Mouse (Mus musculus) kidney, postnatal 0 days (tissue): ENCODE measurements at regions not wholly inside any gene's neighbourhood (a gene's known extent, or its start where the extent isn't known, plus 50 kb on each side); places are given as distances from the start of the nearest gene placed in this dataset.

Experiments used
- ATAC-seq: fragments of 200-750 bp; cut with Nextera tagmentation; replicated peaks from 2 replicates; pipeline ENCODE4 v1.8.0; 2017; ENCODE audit warnings: low read depth, moderate number of reproducible peaks, moderate TSS enrichment, moderate library complexity; ENCODE audit not compliant: low FRiP score
- DNase-seq: peaks from one replicate; pipeline ENCODE4 v3.0.0-alpha.2; 2016; ENCODE audit warnings: low spot score
- H3K27ac ChIP-seq: fragments of 300-500 bp; sonication (generic); 2 replicates; pipeline ENCODE4 v1.5.1; 2014; ENCODE audit warnings: mild to moderate bottlenecking
- H3K27me3 ChIP-seq: fragments of 300-500 bp; sonication (generic); 2 replicates; pipeline ENCODE4 v1.6.1; 2014; ENCODE audit warnings: low read length, mixed read lengths; ENCODE audit not compliant: insufficient read depth
- H3K36me3 ChIP-seq: fragments of 300-500 bp; sonication (generic); 2 replicates; pipeline ENCODE4 v1.6.1; 2014; ENCODE audit warnings: low read length, mixed read lengths; ENCODE audit not compliant: insufficient read depth
- H3K4me1 ChIP-seq: fragments of 300-500 bp; sonication (generic); replicated peaks from 2 replicates; pipeline ENCODE4 v1.6.1; 2014; ENCODE audit warnings: antibody characterized with exemption, low read length, mixed read lengths; ENCODE audit not compliant: insufficient read depth
- H3K4me2 ChIP-seq: fragments of 300-500 bp; sonication (generic); 2 replicates; pipeline ENCODE4 v1.6.1; 2014; ENCODE audit warnings: mild to moderate bottlenecking, low read length, moderate library complexity, mixed read lengths
- H3K4me3 ChIP-seq: fragments of 300-500 bp; sonication (generic); replicated peaks from 2 replicates; pipeline ENCODE4 v1.5.1; 2014; ENCODE audit warnings: low read depth, low read length
- H3K9ac ChIP-seq: fragments of 300-500 bp; sonication (generic); 2 replicates; pipeline ENCODE4 v1.6.1; 2014; ENCODE audit warnings: low read depth, low read length
- H3K9me3 ChIP-seq: fragments of 300-500 bp; sonication (generic); replicated peaks from 2 replicates; pipeline ENCODE4 v1.6.1; 2016; ENCODE audit warnings: low read length, inconsistent platforms, mixed read lengths
- CTCF ChIP-seq: IDR thresholded peaks from 2 replicates; pipeline ENCODE4 v1.5.1; 2016; ENCODE audit warnings: antibody characterized with exemption, low read depth, mild to moderate bottlenecking, moderate library complexity
- WGBS: fragments of 180-500 bp; shearing (Covaris S2); extraction: QIAGEN DNeasy Blood & Tissue Kit; methylation state at CpG from one replicate; pipeline ENCODE4 v1.1.7; 2014; 5-methylcytosine and 5-hydroxymethylcytosine counted together

GRCm38 (mm10) chr15:56940891-56941290, 536.5 kb downstream of the Slc22a22 start:
- H3K4me1 ChIP-seq, result no peaks in the 10 kb centered on the region
- no peak for ATAC-seq
- no peaks in the 10 kb centered on the region for H3K36me3 ChIP-seq
- no peak overlapping the region for H3K27ac ChIP-seq
- no peak overlapping the region for H3K4me3 ChIP-seq
- no peak for DNase-seq
- no peak overlapping the region for H3K4me2 ChIP-seq
- TF ChIP-seq CTCF, result no peak
- no peak overlapping the region for H3K9ac ChIP-seq
- no peaks in the 10 kb centered on the region for H3K27me3 ChIP-seq
- no peaks in the 10 kb centered on the region for H3K9me3 ChIP-seq
- WGBS, result 85% methylated on average over 1 of the region's 1 CpGs

- no peaks in the 10 kb centered on the region for H3K27me3 ChIP-seq
- no peaks in the 10 kb centered on the region for H3K36me3 ChIP-seq
- H3K9me3 ChIP-seq, result no peaks in the 10 kb centered on the region
- no peak overlapping the region for H3K4me3 ChIP-seq
- no peak overlapping the region for H3K4me2 ChIP-seq
- H3K4me1 ChIP-seq, result no peaks in the 10 kb centered on the region
- ATAC-seq (no peak), DNase-seq (peak; percentile 6)
- no peak overlapping the region for H3K9ac ChIP-seq
- TF ChIP-seq CTCF, result no peak
- no peak overlapping the region for H3K27ac ChIP-seq
Observed at GRCm38 (mm10) chr15:56896553-56896952, 580.9 kb downstream of the Slc22a22 start.

GRCm38 (mm10) chr15:56881501-56881900, 595.9 kb downstream of the Slc22a22 start:
- Histone ChIP-seq H3K27ac (no peak overlapping the region), H3K9ac (no peak overlapping the region), H3K4me2 (no peak overlapping the region), H3K9me3 (no peaks in the 10 kb centered on the region), H3K27me3 (no peaks in the 10 kb centered on the region), H3K4me1 (no peaks in the 10 kb centered on the region), H3K4me3 (no peak overlapping the region), H3K36me3 (no peaks in the 10 kb centered on the region)
- ATAC-seq (peak; percentile 66), DNase-seq (peak; percentile 66)
- TF ChIP-seq CTCF, result no peak
- 21% methylated on average over 5 of the region's 5 CpGs for WGBS

GRCm38 (mm10) chr15:56865879-56866278, 611.5 kb downstream of the Slc22a22 start:
- Histone ChIP-seq H3K4me2 (no peak overlapping the region), H3K27ac (no peak overlapping the region), H3K4me1 (no peaks in the 10 kb centered on the region), H3K4me3 (no peak overlapping the region), H3K27me3 (no peaks in the 10 kb centered on the region), H3K36me3 (no peaks in the 10 kb centered on the region), H3K9me3 (no peaks in the 10 kb centered on the region), H3K9ac (no peak overlapping the region)
- no peak for TF ChIP-seq CTCF
- ATAC-seq (no peak), DNase-seq (no peak)
- WGBS, result 54% methylated on average over 6 of the region's 6 CpGs

GRCm38 (mm10) chr15:56865035-56865804, 612.2 kb downstream of the Slc22a22 start:
- WGBS, result 35% methylated on average over 4 of the region's 4 CpGs
- no peaks in the 10 kb centered on the region for H3K27me3 ChIP-seq
- no peaks in the 10 kb centered on the region for H3K36me3 ChIP-seq
- no peak for TF ChIP-seq CTCF
- no peaks in the 10 kb centered on the region for H3K9me3 ChIP-seq
- H3K9ac ChIP-seq, result no peak overlapping the region
- no peaks in the 10 kb centered on the region for H3K4me1 ChIP-seq
- H3K4me3 ChIP-seq, result no peak overlapping the region
- H3K27ac ChIP-seq, result no peak overlapping the region
- DNase-seq (peak; percentile 65), ATAC-seq (no peak)
- H3K4me2 ChIP-seq, result no peak overlapping the region

- Histone ChIP-seq H3K4me2 (no peak overlapping the region), H3K4me3 (no peak overlapping the region), H3K9ac (no peak overlapping the region), H3K27me3 (no peaks in the 10 kb centered on the region), H3K9me3 (no peaks in the 10 kb centered on the region), H3K27ac (no peak overlapping the region), H3K36me3 (no peaks in the 10 kb centered on the region), H3K4me1 (no peaks in the 10 kb centered on the region)
- DNase-seq (peak; percentile 72), ATAC-seq (0 out of 2 replicates have a peak, but pooled peaks have one; percentile 62)
- no peak for TF ChIP-seq CTCF
- WGBS, result 33% methylated on average over 4 of the region's 4 CpGs
Observed at GRCm38 (mm10) chr15:56858627-56859334, 618.6 kb downstream of the Slc22a22 start.
